9 mouse cellular contexts compared by ENCODE assay signal in the genomic region with DNA sequence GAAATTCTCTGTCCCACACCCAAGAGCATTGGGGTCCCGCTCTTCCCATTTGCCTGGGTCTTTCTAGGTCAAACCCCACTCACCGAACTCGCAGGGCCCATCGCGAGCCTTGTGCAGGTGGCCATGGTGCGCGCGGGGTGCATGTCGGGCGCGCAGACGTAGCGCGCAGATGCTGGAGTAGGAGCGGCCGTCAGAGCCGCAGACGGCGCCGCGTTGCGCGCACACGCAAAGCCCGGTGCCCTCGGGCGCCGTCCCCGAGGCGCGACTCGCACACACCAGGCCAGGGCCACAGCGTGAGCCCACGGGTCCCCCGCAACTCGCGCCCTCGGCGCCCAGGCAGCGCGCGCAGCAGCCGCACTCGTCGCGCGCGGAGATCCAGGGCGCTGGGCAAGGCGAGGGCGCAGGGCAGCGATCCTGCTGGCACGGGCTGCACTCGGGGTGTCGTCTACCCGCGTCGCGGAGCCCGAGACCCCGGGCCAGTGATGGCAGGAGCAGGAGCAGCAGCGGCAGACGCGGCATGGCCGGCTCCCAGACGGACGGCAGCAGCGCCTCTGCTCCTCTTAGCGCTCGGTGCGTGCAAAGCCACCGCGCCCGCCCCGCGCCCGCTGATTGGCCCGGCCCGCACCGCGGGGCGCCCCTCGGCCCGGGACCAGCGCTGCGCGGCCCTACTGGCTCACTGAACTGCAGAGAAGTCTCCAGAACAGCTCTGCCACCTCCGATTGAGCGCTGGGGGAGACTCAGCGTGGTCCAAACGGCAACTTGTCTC. TPM values are rescaled to one million over a fixed set of nuclear protein-coding genes. Genes with fewer than 3 reads are reported as not detected.
DNase-seq lines count a peak whose midpoint lies in the region; ATAC-seq and TF ChIP-seq lines count a peak whose summit lies in the region.
"Had no signal": no experiment of that assay in that cellular context is flagged by ENCODE, and none has a peak within 500 bp of the region (broad histone marks: within the 10 kb centered on the region; RNA-seq: fewer than 3 reads in every experiment).

A gene (minus strand): TSS at position 649 of the 766 bp plus-strand sequence.

- H3K36me3 ChIP-seq in embryonic facial prominence, embryonic 14.5 days (ENCODE audit: control insufficient read depth, insufficient read depth, low read length), result no peaks in the 10 kb centered on the region
- no peaks in the 10 kb centered on the region for H3K36me3 ChIP-seq in intestine, embryonic 14.5 days (ENCODE audit: control insufficient read depth, insufficient read depth, low read length)
- 0 out of 2 replicates have a peak, but pooled peaks cover 5% of the 10 kb centered on the region for H3K36me3 ChIP-seq in neural tube, embryonic 13.5 days

- no peak within 1 kb of the TSS for H3K27ac ChIP-seq in left cerebral cortex, adult 2 months
- no peak within 1 kb of the TSS for H3K27ac ChIP-seq in embryonic facial prominence, embryonic 14.5 days (replicated peaks; ENCODE audit: low read depth, low read length)
- no peak within 1 kb of the TSS for H3K27ac ChIP-seq in intestine, embryonic 14.5 days (ENCODE audit: low read depth)
- H3K27ac ChIP-seq in neural tube, embryonic 13.5 days (replicated peaks), result peak within 1 kb of the TSS; percentile 97
- H3K27ac ChIP-seq: liver, embryonic 14.5 days had no signal

- H3K9ac ChIP-seq in embryonic facial prominence, embryonic 14.5 days (ENCODE audit: low read depth, low read length), result peak within 1 kb of the TSS; percentile 25; the same call in 1 of the 2 replicates
- no peak within 1 kb of the TSS for H3K9ac ChIP-seq in intestine, embryonic 14.5 days (ENCODE audit: low read length)
- peak within 1 kb of the TSS; percentile 91 for H3K9ac ChIP-seq in neural tube, embryonic 13.5 days
- H3K9ac ChIP-seq: liver, embryonic 14.5 days had no signal

- intact Hi-C loops in left cerebral cortex, adult 2 months (cut with DNase I), result no loop called here

- no peak for TF ChIP-seq CTCF in left cerebral cortex, adult 2 months (IDR thresholded peaks at IDR 0.05)

- no peaks in the 10 kb centered on the region for H3K4me1 ChIP-seq in embryonic facial prominence, embryonic 14.5 days (ENCODE audit: control insufficient read depth, insufficient read depth, low read length)
- no peaks in the 10 kb centered on the region for H3K4me1 ChIP-seq in intestine, embryonic 14.5 days (replicated peaks; ENCODE audit: control insufficient read depth, insufficient read depth, low read length)
- peaks cover 93% of the 10 kb centered on the region for H3K4me1 ChIP-seq in neural tube, embryonic 13.5 days (replicated peaks)

- WGBS in embryonic facial prominence, embryonic 14.5 days, result 4% methylated on average over 31 of the region's 91 CpGs
- 1% methylated on average over 91 of the region's 91 CpGs for WGBS in intestine, embryonic 14.5 days
- under 1% methylated on average over 91 of the region's 91 CpGs for WGBS in neural tube, embryonic 13.5 days

- no peaks in the 10 kb centered on the region for H3K9me3 ChIP-seq in embryonic facial prominence, embryonic 14.5 days (ENCODE audit: control insufficient read depth, low read length)
- H3K9me3 ChIP-seq in intestine, embryonic 14.5 days (ENCODE audit: control insufficient read depth, low read length), result no peaks in the 10 kb centered on the region
- H3K9me3 ChIP-seq in neural tube, embryonic 13.5 days, result no peaks in the 10 kb centered on the region

- peak within 1 kb of the TSS; percentile 73 for H3K4me2 ChIP-seq in embryonic facial prominence, embryonic 14.5 days (ENCODE audit: low read depth, low read length)
- H3K4me2 ChIP-seq in intestine, embryonic 14.5 days (ENCODE audit: low read length), result peak within 1 kb of the TSS; percentile 55
- peak within 1 kb of the TSS; percentile 62 for H3K4me2 ChIP-seq in neural tube, embryonic 13.5 days

- H3K27me3 ChIP-seq in embryonic facial prominence, embryonic 14.5 days (replicated peaks; ENCODE audit: control insufficient read depth, insufficient read depth, low read length), result peaks cover 82% of the 10 kb centered on the region
- H3K27me3 ChIP-seq in intestine, embryonic 14.5 days (replicated peaks; ENCODE audit: control insufficient read depth, insufficient read depth, low read length), result peaks cover 67% of the 10 kb centered on the region
- peaks cover 43% of the 10 kb centered on the region for H3K27me3 ChIP-seq in neural tube, embryonic 13.5 days

- 0 out of 2 replicates have a peak within 1 kb of the TSS, but pooled peaks have one; percentile 1 for H3K4me3 ChIP-seq in left cerebral cortex, adult 2 months
- H3K4me3 ChIP-seq in embryonic facial prominence, embryonic 14.5 days (ENCODE audit: low read depth, low read length), result peak within 1 kb of the TSS; percentile 44
- H3K4me3 ChIP-seq in intestine, embryonic 14.5 days (ENCODE audit: low read depth, low read length), result peak within 1 kb of the TSS; percentile 35
- H3K4me3 ChIP-seq in neural tube, embryonic 13.5 days, result peak within 1 kb of the TSS; percentile 67

- ATAC-seq in embryonic facial prominence, embryonic 14.5 days (ENCODE audit: low read depth), result no peak; the same call in 1 of the 2 replicates
- ATAC-seq in intestine, embryonic 14.5 days (replicated peaks; ENCODE audit: low FRiP score, low TSS enrichment, low read depth), result peak; percentile 25; the same call in 1 of the 2 replicates
- peak; percentile 51 for ATAC-seq in neural tube, embryonic 13.5 days (ENCODE audit: low read depth)

- DNase-seq in left cerebral cortex, adult 2 months (ENCODE audit: extremely low spot score in 1 of 2, low spot score in 2 of 2), result no peak
- no peak for DNase-seq in left cerebral cortex, adult 9 months (ENCODE audit: low spot score in 2 of 2)
- peak; percentile 22 for DNase-seq in embryonic facial prominence, embryonic 14.5 days (ENCODE audit: low spot score)
- peak; percentile 67 for DNase-seq in intestine, embryonic 14.5 days (ENCODE audit: low spot score)
- DNase-seq in urinary bladder, postnatal 14 days (ENCODE audit: low spot score), result no peak
- DNase-seq in gastrocnemius, adult 18-20 months (ENCODE audit: low spot score), result no peak
- DNase-seq in lung, postnatal 10 days, result no peak

RNA-seq across cellular contexts. Expression of the gene that starts here (rescaled TPM):
- total RNA-seq in left cerebral cortex, adult 2 months (2021), result under 1 TPM; 0.18 to 0.89 TPM
- 0.71 and 0.92 TPM in 2 replicates for polyA plus RNA-seq in embryonic facial prominence, embryonic 14.5 days (2014; fragmentation: Nextera tagmentation; extraction: Ambion mirVana)
- polyA plus RNA-seq in intestine, embryonic 14.5 days (2014; fragmentation: Nextera tagmentation; extraction: Ambion mirVana), result 0.67 and 1.3 TPM in 2 replicates
- polyA plus RNA-seq in neural tube, embryonic 13.5 days (2015; fragmentation: Nextera tagmentation; extraction: Ambion mirVana), result 62.8 and 63.8 TPM in 2 replicates
- total RNA-seq in gastrocnemius, adult 18-20 months (2021), result not detected

Comparison
In these comparisons a context has a peak if more than half of its experiments do, and no peak if none do; other contexts are left out.
1. RNA of the gene that starts here (polyA plus RNA-seq): 62.8 to 63.8 TPM in neural tube, embryonic 13.5 days; 0.67 to 1.3 TPM in intestine, embryonic 14.5 days and 0.71 to 0.92 TPM in embryonic facial prominence, embryonic 14.5 days; every median in the first group is over 10 times any median in the second.
2. Peak in DNase-seq, H3K4me3 ChIP-seq, H3K9ac ChIP-seq and H3K4me2 ChIP-seq in embryonic facial prominence, embryonic 14.5 days; RNA of the gene not detected or under 1 TPM.
3. H3K4me3 ChIP-seq: peak in every context shown above with its lines; median percentile 67 in neural tube, embryonic 13.5 days; 44 in embryonic facial prominence, embryonic 14.5 days; 35 in intestine, embryonic 14.5 days; 1 in left cerebral cortex, adult 2 months.
4. Peak in every context shown above with its lines, with median percentiles within 50 percentile points of each other: H3K4me2 ChIP-seq.